Mouse (Mus musculus): ENCODE data around the gene Gimap4. TPM values are rescaled to one million over a fixed set of nuclear protein-coding genes. Genes with fewer than 3 reads are reported as not detected.
"Not testable (repeated sequence)": the region's sequence is repeated elsewhere in the genome, so short reads cannot be mapped to it uniquely, and the experiment has no call there.

Gimap4 gene
- polyA plus RNA-seq, 1 experiment from 2014 or later, result 4.3 TPM

GRCm38 (mm10) chr6:48677492-48678345, 6.6 kb upstream of the Gimap4 start:
- no peaks in the 10 kb centered on the region for H3K9me3 ChIP-seq
- no peak overlapping the region for H3K4me3 ChIP-seq
- no peak overlapping the region for H3K4me2 ChIP-seq (replicated peaks)
- no peaks in the 10 kb centered on the region for H3K27me3 ChIP-seq (replicated peaks)
- no peaks in the 10 kb centered on the region for H3K36me3 ChIP-seq
- H3K9ac ChIP-seq, result no peak overlapping the region
- ATAC-seq (ENCODE audit: low FRiP score, low read depth), result no peak
- 90% methylated on average over 17 of the region's 17 CpGs for WGBS
- H3K4me1 ChIP-seq, result no peaks in the 10 kb centered on the region
- no peak overlapping the region for H3K27ac ChIP-seq

GRCm38 (mm10) chr6:48678391-48678790, 6.0 kb upstream of the Gimap4 start:
- H3K27ac ChIP-seq, result no peak overlapping the region
- H3K27me3 ChIP-seq (replicated peaks), result no peaks in the 10 kb centered on the region
- no peak overlapping the region for H3K4me2 ChIP-seq (replicated peaks)
- no peak for ATAC-seq (ENCODE audit: low FRiP score, low read depth)
- H3K9me3 ChIP-seq, result no peaks in the 10 kb centered on the region
- no peaks in the 10 kb centered on the region for H3K4me1 ChIP-seq
- no peak overlapping the region for H3K9ac ChIP-seq
- H3K36me3 ChIP-seq, result no peaks in the 10 kb centered on the region
- WGBS, result 89% methylated on average over 4 of the region's 4 CpGs
- H3K4me3 ChIP-seq, result no peak overlapping the region

GRCm38 (mm10) chr6:48679701-48680100, 4.6 kb upstream of the Gimap4 start:
- Histone ChIP-seq H3K27ac (no peak overlapping the region), H3K27me3 (replicated peaks) (no peaks in the 10 kb centered on the region), H3K4me3 (no peak overlapping the region), H3K36me3 (no peaks in the 10 kb centered on the region), H3K9ac (no peak overlapping the region), H3K4me1 (no peaks in the 10 kb centered on the region), H3K4me2 (replicated peaks) (no peak overlapping the region), H3K9me3 (no peaks in the 10 kb centered on the region)
- ATAC-seq (ENCODE audit: low FRiP score, low read depth), result no peak
- 85% methylated on average over 6 of the region's 6 CpGs for WGBS

GRCm38 (mm10) chr6:48680421-48680820, 3.9 kb upstream of the Gimap4 start:
- Histone ChIP-seq H3K27ac (no peak overlapping the region), H3K4me2 (replicated peaks) (no peak overlapping the region), H3K27me3 (replicated peaks) (no peaks in the 10 kb centered on the region), H3K9me3 (no peaks in the 10 kb centered on the region), H3K36me3 (no peaks in the 10 kb centered on the region), H3K4me3 (no peak overlapping the region), H3K4me1 (no peaks in the 10 kb centered on the region), H3K9ac (no peak overlapping the region)
- ATAC-seq (ENCODE audit: low FRiP score, low read depth), result no peak
- WGBS, result 82% methylated on average over 5 of the region's 5 CpGs

- WGBS, result 81% methylated on average over 3 of the region's 3 CpGs
- H3K27me3 ChIP-seq (replicated peaks), result no peaks in the 10 kb centered on the region
- no peak for ATAC-seq (ENCODE audit: low FRiP score, low read depth)
- H3K27ac ChIP-seq, result no peak overlapping the region
- no peak overlapping the region for H3K9ac ChIP-seq
- H3K4me1 ChIP-seq, result no peaks in the 10 kb centered on the region
- no peak overlapping the region for H3K4me2 ChIP-seq (replicated peaks)
- no peaks in the 10 kb centered on the region for H3K36me3 ChIP-seq
- H3K9me3 ChIP-seq, result no peaks in the 10 kb centered on the region
- no peak overlapping the region for H3K4me3 ChIP-seq
Measured at GRCm38 (mm10) chr6:48681472-48682090, 2.8 kb upstream of the Gimap4 start.

- Histone ChIP-seq H3K4me1 (no peaks in the 10 kb centered on the region), H3K27me3 (replicated peaks) (no peaks in the 10 kb centered on the region), H3K4me3 (no peak overlapping the region), H3K9ac (no peak overlapping the region), H3K4me2 (replicated peaks) (no peak overlapping the region), H3K27ac (no peak overlapping the region), H3K36me3 (no peaks in the 10 kb centered on the region), H3K9me3 (no peaks in the 10 kb centered on the region)
- no peak for ATAC-seq (ENCODE audit: low FRiP score, low read depth)
- WGBS, result 86% methylated on average over 4 of the region's 4 CpGs
Measured at GRCm38 (mm10) chr6:48682271-48682670, 2.1 kb upstream of the Gimap4 start.

- not testable (repeated sequence) for H3K9ac ChIP-seq; H3K9me3 ChIP-seq; H3K4me2 ChIP-seq (replicated peaks); H3K27ac ChIP-seq; H3K4me1 ChIP-seq; H3K4me3 ChIP-seq; H3K27me3 ChIP-seq (replicated peaks); H3K36me3 ChIP-seq; ATAC-seq (ENCODE audit: low FRiP score, low read depth)
- 91% methylated on average over 4 of the region's 4 CpGs for WGBS
Measured at GRCm38 (mm10) chr6:48683263-48683821, 1.0 kb upstream of the Gimap4 start.

- Histone ChIP-seq H3K4me2 (replicated peaks) (no peak overlapping the region), H3K27me3 (replicated peaks) (no peaks in the 10 kb centered on the region), H3K27ac (no peak overlapping the region), H3K9ac (no peak overlapping the region), H3K36me3 (no peaks in the 10 kb centered on the region), H3K4me1 (no peaks in the 10 kb centered on the region), H3K9me3 (no peaks in the 10 kb centered on the region), H3K4me3 (no peak overlapping the region)
- no peak for ATAC-seq (ENCODE audit: low FRiP score, low read depth)
- WGBS, result 70% methylated on average over 4 of the region's 4 CpGs
Measured at GRCm38 (mm10) chr6:48684806-48685205, 457 bp downstream of the Gimap4 start.

- 81% methylated on average over 2 of the region's 2 CpGs for WGBS
- no peaks in the 10 kb centered on the region for H3K27me3 ChIP-seq (replicated peaks)
- no peak for ATAC-seq (ENCODE audit: low FRiP score, low read depth)
- H3K4me1 ChIP-seq, result no peaks in the 10 kb centered on the region
- no peak overlapping the region for H3K27ac ChIP-seq
- H3K4me3 ChIP-seq, result no peak overlapping the region
- no peak overlapping the region for H3K9ac ChIP-seq
- no peaks in the 10 kb centered on the region for H3K36me3 ChIP-seq
- no peak overlapping the region for H3K4me2 ChIP-seq (replicated peaks)
- no peaks in the 10 kb centered on the region for H3K9me3 ChIP-seq
Measured at GRCm38 (mm10) chr6:48685251-48685650, 902 bp downstream of the Gimap4 start.

GRCm38 (mm10) chr6:48685694-48686665, 1.6 kb downstream of the Gimap4 start:
- no peaks in the 10 kb centered on the region for H3K9me3 ChIP-seq
- H3K9ac ChIP-seq, result no peak overlapping the region
- WGBS, result 85% methylated on average over 7 of the region's 7 CpGs
- no peak overlapping the region for H3K4me3 ChIP-seq
- H3K27ac ChIP-seq, result no peak overlapping the region
- H3K4me1 ChIP-seq, result no peaks in the 10 kb centered on the region
- no peak for ATAC-seq (ENCODE audit: low FRiP score, low read depth)
- no peaks in the 10 kb centered on the region for H3K36me3 ChIP-seq
- no peak overlapping the region for H3K4me2 ChIP-seq (replicated peaks)
- H3K27me3 ChIP-seq (replicated peaks), result no peaks in the 10 kb centered on the region

- H3K4me3 ChIP-seq, result no peak overlapping the region
- H3K9me3 ChIP-seq, result no peaks in the 10 kb centered on the region
- H3K4me1 ChIP-seq, result no peaks in the 10 kb centered on the region
- no peak overlapping the region for H3K27ac ChIP-seq
- no peak overlapping the region for H3K4me2 ChIP-seq (replicated peaks)
- no peak for ATAC-seq (ENCODE audit: low FRiP score, low read depth)
- H3K9ac ChIP-seq, result no peak overlapping the region
- 72% methylated on average over 2 of the region's 2 CpGs for WGBS
- H3K36me3 ChIP-seq, result no peaks in the 10 kb centered on the region
- H3K27me3 ChIP-seq (replicated peaks), result no peaks in the 10 kb centered on the region
Measured at GRCm38 (mm10) chr6:48687077-48687476, 2.7 kb downstream of the Gimap4 start.

GRCm38 (mm10) chr6:48689320-48689719, 5.0 kb downstream of the Gimap4 start:
- H3K9ac ChIP-seq, result no peak overlapping the region
- H3K27me3 ChIP-seq (replicated peaks), result no peaks in the 10 kb centered on the region
- peaks cover 2% of the 10 kb centered on the region; the same call in 1 of the 2 replicates for H3K9me3 ChIP-seq
- H3K4me1 ChIP-seq, result no peaks in the 10 kb centered on the region
- H3K4me3 ChIP-seq, result no peak overlapping the region
- no peak overlapping the region for H3K4me2 ChIP-seq (replicated peaks)
- no peaks in the 10 kb centered on the region for H3K36me3 ChIP-seq
- H3K27ac ChIP-seq, result no peak overlapping the region
- 93% methylated on average over 2 of the region's 2 CpGs for WGBS
- ATAC-seq (ENCODE audit: low FRiP score, low read depth), result no peak

Data from neural tube, embryonic 12.5 days (tissue).